Mouse (Mus musculus): Measurements from ENCODE around the gene Olfr665.

- TF ChIP-seq POLR2A (IDR thresholded peaks at IDR 0.05; ENCODE audit: low read depth, low read length), result no peak
- no peak for TF ChIP-seq CTCF (IDR thresholded peaks at IDR 0.05; ENCODE audit: borderline replicate concordance, insufficient read depth, low read length)
Observed at GRCm38 (mm10) chr7:104861381-104861780, 16.4 kb upstream of the Olfr665 start.
